Mouse (Mus musculus) MEL (cell line): ENCODE data around the gene Rem1.

Source experiments
- CHD1 ChIP-seq: IDR thresholded peaks from 2 replicates; pipeline ENCODE4 v1.6.1; 2012; ENCODE audit warnings: low read depth, mild to moderate bottlenecking, inconsistent platforms, low read length, improper control_type of control experiment
- CTCF ChIP-seq, 3 experiments: IDR thresholded peaks in 2 of 3; conservative IDR thresholded peaks in 1 of 3; 2 replicates each; pipeline ENCODE4 v1.5.1; 2011 to 2012; ENCODE audit warnings: low read length in 3 of 3, low read depth in 2 of 3, mild to moderate bottlenecking in 2 of 3, improper control_type of control experiment in 1 of 3, inconsistent platforms in 1 of 3, mixed read lengths in 1 of 3, moderate library complexity in 1 of 3; ENCODE audit not compliant: control insufficient read depth in 1 of 3, insufficient read depth in 1 of 3, poor library complexity in 1 of 3, severe bottlenecking in 1 of 3
- E2F4 ChIP-seq: IDR thresholded peaks from 2 replicates; pipeline ENCODE4 v1.6.1; 2011; ENCODE audit warnings: low read depth, low read length, improper control_type of control experiment, borderline replicate concordance
- ELF1 ChIP-seq: IDR thresholded peaks from 2 replicates; pipeline ENCODE4 v1.6.1; 2014; ENCODE audit warnings: low read depth, mild to moderate bottlenecking, inconsistent platforms, low read length, improper control_type of control experiment, moderate library complexity
- EP300 ChIP-seq, 2 experiments: IDR thresholded peaks; 2 replicates each; pipeline ENCODE4 v1.6.1; 2011; ENCODE audit warnings: improper control_type of control experiment in 2 of 2, low read length in 2 of 2, low read depth in 1 of 2, mild to moderate bottlenecking in 1 of 2
- MAZ ChIP-seq: IDR thresholded peaks from 2 replicates; pipeline ENCODE4 v1.6.1; 2012; ENCODE audit warnings: low read depth, mild to moderate bottlenecking, inconsistent platforms, low read length, improper control_type of control experiment
- MYC ChIP-seq: IDR thresholded peaks from 2 replicates; pipeline ENCODE4 v1.6.1; 2011; ENCODE audit warnings: low read depth, mild to moderate bottlenecking, low read length, improper control_type of control experiment, moderate library complexity
- POLR2A ChIP-seq, 2 experiments: IDR thresholded peaks; 2 replicates each; pipeline ENCODE4 v1.6.1; 2011 to 2012; ENCODE audit warnings: low read length in 2 of 2, mild to moderate bottlenecking in 2 of 2, control low read depth in 1 of 2, improper control_type of control experiment in 1 of 2, low read depth in 1 of 2, moderate library complexity in 1 of 2; ENCODE audit not compliant: control insufficient read depth in 1 of 2, insufficient read depth in 1 of 2, poor library complexity in 1 of 2
- POLR2AphosphoS2 ChIP-seq: IDR thresholded peaks from 2 replicates; pipeline ENCODE4 v1.6.1; 2011; ENCODE audit warnings: low read length, improper control_type of control experiment
- POLR2AphosphoS5 ChIP-seq: IDR thresholded peaks from 2 replicates; pipeline ENCODE4 v1.6.1; 2012; ENCODE audit warnings: low read depth, borderline replicate concordance, mild to moderate bottlenecking, inconsistent platforms, low read length, moderate library complexity, mixed read lengths
- RCOR1 ChIP-seq: IDR thresholded peaks from 2 replicates; pipeline ENCODE4 v1.6.1; 2012; ENCODE audit warnings: low read depth, mild to moderate bottlenecking, inconsistent platforms, low read length, improper control_type of control experiment
- SMC3 ChIP-seq: IDR thresholded peaks from 2 replicates; pipeline ENCODE4 v1.6.1; 2011; ENCODE audit warnings: low read depth, low read length, improper control_type of control experiment
- UBTF ChIP-seq: IDR thresholded peaks from 2 replicates; pipeline ENCODE4 v1.6.1; 2012; ENCODE audit warnings: low read depth, mild to moderate bottlenecking, inconsistent platforms, low read length, improper control_type of control experiment, moderate library complexity, borderline replicate concordance; ENCODE audit not compliant: insufficient read depth
- USF1 ChIP-seq: IDR thresholded peaks from 2 replicates; pipeline ENCODE4 v1.6.1; 2014; ENCODE audit warnings: low read depth, mild to moderate bottlenecking, inconsistent platforms, low read length, improper control_type of control experiment, moderate library complexity

DNA sequence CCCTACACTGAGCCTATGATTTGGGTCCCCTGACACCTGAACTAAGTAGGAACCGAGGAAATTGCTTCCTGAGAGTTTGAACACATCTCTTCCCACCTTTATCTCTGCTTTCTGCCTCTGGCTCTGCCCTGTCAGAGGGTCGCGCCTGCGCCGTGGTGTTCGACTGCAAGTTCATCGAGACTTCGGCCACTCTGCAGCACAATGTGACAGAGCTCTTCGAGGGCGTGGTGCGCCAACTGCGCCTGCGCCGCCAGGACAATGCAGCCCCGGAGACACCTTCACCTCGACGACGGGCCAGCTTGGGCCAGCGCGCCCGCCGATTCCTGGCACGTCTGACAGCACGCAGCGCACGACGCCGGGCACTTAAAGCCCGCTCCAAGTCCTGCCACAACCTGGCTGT is 7.6 kb downstream of the Rem1 start:
- TF ChIP-seq CTCF (IDR thresholded peaks at IDR 0.05 in 2 of 3, conservative IDR thresholded peaks at IDR 0.05 in 1 of 3; ENCODE audit: control insufficient read depth in 1 of 3, insufficient read depth in 1 of 3, low read depth in 2 of 3, low read length in 3 of 3, poor library complexity in 1 of 3, severe bottlenecking in 1 of 3), result no peak
- no peak for TF ChIP-seq RCOR1
- no peak for TF ChIP-seq SMC3
- no peak for TF ChIP-seq POLR2AphosphoS2
- no peak for TF ChIP-seq MYC
- no peak for TF ChIP-seq MAZ
- TF ChIP-seq ELF1, result no peak
- no peak for TF ChIP-seq POLR2A (IDR thresholded peaks at IDR 0.05; ENCODE audit: control insufficient read depth in 1 of 2, insufficient read depth in 1 of 2, low read depth in 1 of 2, low read length in 2 of 2, poor library complexity in 1 of 2)
- TF ChIP-seq E2F4, result no peak
- no peak for TF ChIP-seq POLR2AphosphoS5
- TF ChIP-seq CHD1, result no peak
- no peak for TF ChIP-seq EP300 (IDR thresholded peaks at IDR 0.05; ENCODE audit: low read depth in 1 of 2, low read length in 2 of 2)
- no peak for TF ChIP-seq UBTF
- TF ChIP-seq USF1, result no peak
